Mouse (Mus musculus): ENCODE data around the gene Stat3.

- TF ChIP-seq ZKSCAN1 (IDR thresholded peaks at IDR 0.05; ENCODE audit: low read depth, low read length), result no peak
- no peak for TF ChIP-seq CTCF (IDR thresholded peaks at IDR 0.05 in 2 of 3, conservative IDR thresholded peaks at IDR 0.05 in 1 of 3; ENCODE audit: control insufficient read depth in 1 of 3, insufficient read depth in 1 of 3, low read depth in 2 of 3, low read length in 3 of 3, poor library complexity in 1 of 3, severe bottlenecking in 1 of 3)
- no peak for TF ChIP-seq RAD21 (IDR thresholded peaks at IDR 0.05; ENCODE audit: low read depth, low read length)
- no peak for TF ChIP-seq POLR2A (IDR thresholded peaks at IDR 0.05; ENCODE audit: control insufficient read depth in 1 of 2, insufficient read depth in 1 of 2, low read depth in 1 of 2, low read length in 2 of 2, poor library complexity in 1 of 2)
- no peak for TF ChIP-seq MAFK (IDR thresholded peaks at IDR 0.05; ENCODE audit: borderline replicate concordance, low read depth, low read length)
- 0 out of 2 replicates have a peak, but pooled peaks have one; percentile 1 for TF ChIP-seq ZC3H11A (IDR thresholded peaks at IDR 0.05; ENCODE audit: low read depth, low read length)
Measured at GRCm38 (mm10) chr11:100906885-100907284, 32.5 kb downstream of the Stat3 start.

Measured in MEL (cell line).